Mouse (Mus musculus) intestine, postnatal 0 days (tissue): ENCODE results near the gene 9830107B12Rik. TPM values are rescaled to one million over a fixed set of nuclear protein-coding genes. Genes with fewer than 3 reads are reported as not detected.

ENCODE experiments used
- ATAC-seq: fragments of 200-750 bp; cut with Nextera tagmentation; 2 replicates; pipeline ENCODE4 v1.8.0; 2017; ENCODE audit warnings: mild to moderate bottlenecking, moderate TSS enrichment, moderate library complexity
- H3K27ac ChIP-seq: fragments of 300-500 bp; sonication (generic); 2 replicates; pipeline ENCODE4 v1.5.1; 2014; ENCODE audit warnings: mild to moderate bottlenecking, low read depth, low read length, moderate library complexity
- H3K27me3 ChIP-seq: fragments of 300-500 bp; sonication (generic); replicated peaks from 2 replicates; pipeline ENCODE4 v1.6.1; 2014; ENCODE audit warnings: low read length, mixed read lengths; ENCODE audit not compliant: control insufficient read depth, insufficient read depth
- H3K36me3 ChIP-seq: fragments of 300-500 bp; sonication (generic); 2 replicates; pipeline ENCODE4 v1.6.1; 2014; ENCODE audit warnings: mild to moderate bottlenecking, moderate library complexity; ENCODE audit not compliant: control insufficient read depth, insufficient read depth
- H3K4me1 ChIP-seq: fragments of 300-500 bp; sonication (generic); replicated peaks from 2 replicates; pipeline ENCODE4 v1.6.1; 2014; ENCODE audit warnings: antibody characterized with exemption, low read length, mixed read lengths; ENCODE audit not compliant: control insufficient read depth, insufficient read depth
- H3K4me2 ChIP-seq: fragments of 300-500 bp; sonication (generic); replicated peaks from 2 replicates; pipeline ENCODE4 v1.6.1; 2014; ENCODE audit warnings: low read depth, mild to moderate bottlenecking, moderate library complexity
- H3K4me3 ChIP-seq: fragments of 300-500 bp; sonication (generic); 2 replicates; pipeline ENCODE4 v1.5.1; 2014; ENCODE audit warnings: low read depth, low read length
- H3K9ac ChIP-seq: fragments of 300-500 bp; sonication (generic); 2 replicates; pipeline ENCODE4 v1.6.1; 2014; ENCODE audit warnings: mild to moderate bottlenecking, low read depth, low read length
- H3K9me3 ChIP-seq: fragments of 300-500 bp; sonication (generic); 2 replicates; pipeline ENCODE4 v1.6.1; 2016; ENCODE audit warnings: mixed run types; ENCODE audit not compliant: control insufficient read depth
- CTCF ChIP-seq: sonication (generic); IDR thresholded peaks from 2 replicates; pipeline ENCODE4 v1.5.1; 2016; ENCODE audit warnings: low read depth, mild to moderate bottlenecking, control low read depth, antibody characterized with exemption, moderate library complexity
- WGBS: fragments of 180-500 bp; shearing (Covaris S2); extraction: QIAGEN DNeasy Blood & Tissue Kit; methylation state at CpG from one replicate; pipeline ENCODE4 v1.1.7; 2014; 5-methylcytosine and 5-hydroxymethylcytosine counted together
- polyA plus RNA-seq: library from polyadenylated mRNA; unstranded; fragments of >200 nt; fragmentation: Nextera tagmentation; extraction: Ambion mirVana; gene quantifications from 2 replicates; pipeline ENCODE4 v1.2.1, GENCODE M21; 2015

9830107B12Rik gene
- polyA plus RNA-seq, 1 experiment from 2014 or later: not detected

DNA sequence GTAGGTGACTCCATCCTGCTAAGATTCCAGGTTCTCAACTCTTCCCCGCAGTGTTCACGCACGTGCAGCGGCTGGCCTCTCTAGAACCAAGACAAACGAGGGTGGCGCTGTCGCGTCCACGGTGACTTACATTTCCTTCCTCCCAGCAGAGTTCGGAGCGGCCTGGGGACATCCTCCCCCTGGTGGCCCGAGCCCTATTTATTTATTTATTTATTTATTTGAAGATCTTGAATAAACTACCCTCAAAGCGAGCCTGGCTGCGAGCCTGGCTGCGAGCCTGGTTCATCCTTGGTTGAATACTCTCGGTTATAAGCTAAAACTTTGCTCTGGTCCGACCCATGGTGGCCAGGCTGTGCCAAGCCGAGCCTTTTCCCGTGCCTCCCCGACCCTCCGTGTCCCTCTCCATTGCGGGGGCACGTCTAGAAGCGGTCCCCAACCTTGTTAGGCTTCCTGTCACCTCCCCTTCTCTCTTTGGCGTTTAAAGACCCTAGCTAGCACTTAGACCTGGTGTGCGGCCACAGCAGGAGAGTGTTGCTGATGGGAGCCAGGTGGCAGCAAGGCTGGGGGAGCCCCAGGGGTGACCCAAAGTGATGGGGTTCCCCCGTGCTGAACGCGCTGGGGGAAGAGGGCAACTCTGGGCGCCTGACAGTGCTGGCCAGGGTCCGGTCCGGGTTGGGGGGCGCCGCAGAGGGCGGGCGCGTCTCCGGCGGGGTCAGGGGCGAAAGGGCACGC, 48.9 kb downstream of the 9830107B12Rik start:
- ATAC-seq: peak; percentile 54; the same call in 1 of the 2 replicates
- Histone ChIP-seq H3K4me3 (peak overlapping the region; percentile 34), H3K27ac (no peak overlapping the region), H3K9ac (peak overlapping the region; percentile 26; the same call in 1 of the 2 replicates), H3K36me3 (no peaks in the 10 kb centered on the region), H3K9me3 (no peaks in the 10 kb centered on the region), H3K4me2 (peak overlapping the region; percentile 71), H3K27me3 (peaks cover 58% of the 10 kb centered on the region), H3K4me1 (peaks cover 14% of the 10 kb centered on the region; the same call in 1 of the 2 replicates)
- 3% methylated on average over 37 of the region's 41 CpGs for WGBS
- peak; percentile 69 for TF ChIP-seq CTCF

GRCm38 (mm10) chr17:48096321-48096720, 49.7 kb downstream of the 9830107B12Rik start:
- TF ChIP-seq CTCF: no peak
- Histone ChIP-seq H3K9me3 (no peaks in the 10 kb centered on the region), H3K4me1 (peaks cover 14% of the 10 kb centered on the region; the same call in 1 of the 2 replicates), H3K27ac (no peak overlapping the region), H3K27me3 (peaks cover 58% of the 10 kb centered on the region), H3K9ac (no peak overlapping the region), H3K4me2 (no peak overlapping the region; the same call in 1 of the 2 replicates), H3K36me3 (no peaks in the 10 kb centered on the region), H3K4me3 (no peak overlapping the region)
- 26% methylated on average over 17 of the region's 17 CpGs for WGBS
- no peak for ATAC-seq

DNA sequence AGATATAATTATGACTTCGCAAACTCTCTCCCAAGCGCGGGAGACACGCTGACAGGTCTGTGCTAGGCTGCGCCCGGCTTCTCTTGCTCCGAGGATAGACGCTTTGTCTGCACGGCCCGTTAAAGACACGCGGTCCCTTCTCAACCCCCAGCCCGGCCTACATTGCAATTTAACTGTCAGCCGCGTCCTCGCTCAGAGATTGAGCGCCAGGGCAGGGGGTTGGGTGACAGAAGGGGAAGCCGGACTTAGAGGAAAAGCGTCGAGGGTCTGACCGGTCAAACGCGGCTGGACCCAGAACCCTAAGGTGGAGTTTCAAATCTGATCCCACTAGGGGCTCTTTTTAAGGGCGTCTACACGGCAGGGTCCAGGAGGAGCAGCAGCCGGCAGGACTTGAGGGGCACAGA, 50.3 kb downstream of the 9830107B12Rik start:
- no peak overlapping the region; the same call in 1 of the 2 replicates for H3K4me2 ChIP-seq
- no peaks in the 10 kb centered on the region for H3K36me3 ChIP-seq
- H3K4me1 ChIP-seq: peaks cover 14% of the 10 kb centered on the region; the same call in 1 of the 2 replicates
- H3K4me3 ChIP-seq: no peak overlapping the region
- H3K9me3 ChIP-seq: no peaks in the 10 kb centered on the region
- H3K9ac ChIP-seq: no peak overlapping the region
- no peak overlapping the region for H3K27ac ChIP-seq
- WGBS: 10% methylated on average over 26 of the region's 26 CpGs
- peaks cover 58% of the 10 kb centered on the region for H3K27me3 ChIP-seq
- ATAC-seq: no peak
- no peak for TF ChIP-seq CTCF

- H3K27ac ChIP-seq: no peak overlapping the region
- H3K4me3 ChIP-seq: no peak overlapping the region; the same call in 1 of the 2 replicates
- no peaks in the 10 kb centered on the region for H3K9me3 ChIP-seq
- no peak overlapping the region for H3K4me2 ChIP-seq
- TF ChIP-seq CTCF: no peak
- no peak overlapping the region for H3K9ac ChIP-seq
- ATAC-seq: no peak
- peaks cover 54% of the 10 kb centered on the region for H3K27me3 ChIP-seq
- H3K36me3 ChIP-seq: no peaks in the 10 kb centered on the region
- H3K4me1 ChIP-seq: peaks cover 14% of the 10 kb centered on the region; the same call in 1 of the 2 replicates
- 31% methylated on average over 20 of the region's 20 CpGs for WGBS
These were observed 51.0 kb downstream of the 9830107B12Rik start for GRCm38 (mm10) chr17:48094820-48095680.

DNA sequence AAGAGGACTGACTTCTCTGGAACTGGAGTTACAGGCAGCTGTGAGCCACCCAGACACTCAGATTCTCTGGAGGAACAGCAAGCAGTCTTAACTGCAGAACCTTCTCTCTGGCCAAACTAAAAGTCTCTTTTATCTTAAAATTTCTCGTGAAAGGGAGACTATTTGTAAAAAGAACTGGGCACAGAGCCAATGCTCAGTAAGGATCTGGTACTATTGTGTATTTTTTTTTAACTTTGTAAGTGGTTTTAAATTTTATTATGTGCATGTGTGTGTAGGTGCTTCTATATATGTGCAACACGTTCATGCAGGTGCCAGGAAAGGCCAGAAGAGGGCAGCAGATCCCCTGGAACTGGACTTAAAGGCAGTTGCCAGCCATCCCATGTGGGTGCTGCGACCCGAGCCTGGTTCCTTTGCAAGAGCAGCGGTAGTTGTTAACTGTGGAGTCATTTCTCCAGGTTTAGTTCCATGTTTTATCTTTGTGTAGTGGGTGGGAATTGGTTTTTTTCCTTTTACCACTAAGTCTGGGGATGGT, 52.7 kb downstream of the 9830107B12Rik start:
- WGBS: 70% methylated on average over 5 of the region's 5 CpGs
- no peaks in the 10 kb centered on the region for H3K36me3 ChIP-seq
- H3K9ac ChIP-seq: no peak overlapping the region
- H3K4me1 ChIP-seq: peaks cover 12% of the 10 kb centered on the region; the same call in 1 of the 2 replicates
- no peak overlapping the region for H3K27ac ChIP-seq
- peaks cover 39% of the 10 kb centered on the region for H3K27me3 ChIP-seq
- TF ChIP-seq CTCF: peak; percentile 35
- no peak overlapping the region for H3K4me2 ChIP-seq
- ATAC-seq: no peak
- H3K9me3 ChIP-seq: no peaks in the 10 kb centered on the region
- H3K4me3 ChIP-seq: no peak overlapping the region

GRCm38 (mm10) chr17:48090305-48090704, 55.8 kb downstream of the 9830107B12Rik start:
- Histone ChIP-seq H3K9me3 (no peaks in the 10 kb centered on the region), H3K4me2 (no peak overlapping the region), H3K9ac (no peak overlapping the region), H3K27ac (no peak overlapping the region), H3K4me1 (no peaks in the 10 kb centered on the region), H3K36me3 (no peaks in the 10 kb centered on the region), H3K4me3 (no peak overlapping the region), H3K27me3 (peaks cover 11% of the 10 kb centered on the region)
- 86% methylated on average over 12 of the region's 12 CpGs for WGBS
- ATAC-seq: no peak
- TF ChIP-seq CTCF: no peak
